Mouse (Mus musculus) retina, adult 2 months (tissue): ENCODE data around the gene Cd82.

Experiments used
- DNase-seq: peaks from one replicate; pipeline ENCODE4 v3.0.0-alpha.2; 2012; ENCODE audit warnings: low read depth, low spot score

Gene Cd82

DNA sequence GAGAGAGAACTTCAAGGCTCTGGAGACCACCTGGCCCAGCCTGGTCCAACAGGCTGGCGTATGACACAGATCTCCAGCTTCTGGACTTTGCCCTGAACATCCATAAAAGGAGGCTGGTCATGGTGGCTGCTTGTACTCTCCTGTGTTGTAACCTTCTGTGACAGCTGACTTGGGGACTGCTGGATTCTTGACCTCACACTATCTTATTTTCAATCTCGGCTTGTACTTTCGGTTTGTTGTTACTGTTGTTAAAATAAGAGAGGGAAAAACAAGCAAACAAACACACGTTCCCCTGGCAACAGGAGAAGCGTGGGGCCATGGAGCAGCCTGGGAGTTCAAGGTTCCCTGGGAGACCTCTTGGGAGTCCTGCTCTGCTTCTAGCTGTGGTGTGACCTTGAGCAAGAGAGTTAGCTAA, 17.7 kb downstream of the Cd82 start:
- no peak for DNase-seq

DNA sequence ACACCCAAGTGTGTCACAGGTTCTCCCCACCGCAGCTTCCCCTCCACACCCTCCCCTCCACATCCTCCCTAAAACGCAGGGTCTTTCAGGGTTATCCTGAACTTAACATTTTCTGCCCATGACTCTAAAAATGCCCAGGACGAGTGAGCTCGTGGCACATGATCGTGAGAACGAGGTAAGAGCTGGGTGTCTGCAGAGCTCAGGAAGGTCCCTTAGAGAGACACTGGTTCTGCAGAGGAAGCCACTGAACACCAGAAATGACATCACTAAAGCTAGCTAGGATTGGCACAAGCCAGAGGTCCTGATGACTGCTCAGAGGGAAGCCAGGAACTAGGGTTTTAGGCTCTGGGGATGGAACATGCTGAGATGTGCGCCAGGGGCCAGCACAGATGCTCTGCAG, 18.7 kb downstream of the Cd82 start:
- DNase-seq, result no peak

DNA sequence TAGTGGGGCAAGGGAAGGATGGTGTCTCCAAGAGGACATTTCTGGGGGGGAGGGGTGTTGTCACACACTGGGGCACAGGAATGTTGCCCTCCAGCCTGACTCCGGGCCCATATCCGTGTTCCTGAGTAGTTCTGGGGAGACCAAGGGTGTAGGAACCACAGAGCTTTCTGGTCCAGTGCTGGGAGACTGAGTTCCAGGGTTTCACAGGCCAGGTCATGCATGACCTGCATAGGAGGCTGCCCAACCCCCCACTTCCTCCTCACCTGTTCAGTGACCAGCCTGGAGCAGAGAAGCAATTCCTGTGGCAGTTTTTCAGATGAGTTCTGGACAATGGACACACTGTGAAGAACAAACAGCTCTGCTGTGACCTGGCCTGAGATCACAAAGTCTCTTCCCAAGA, 19.8 kb downstream of the Cd82 start:
- DNase-seq, result no peak

DNA sequence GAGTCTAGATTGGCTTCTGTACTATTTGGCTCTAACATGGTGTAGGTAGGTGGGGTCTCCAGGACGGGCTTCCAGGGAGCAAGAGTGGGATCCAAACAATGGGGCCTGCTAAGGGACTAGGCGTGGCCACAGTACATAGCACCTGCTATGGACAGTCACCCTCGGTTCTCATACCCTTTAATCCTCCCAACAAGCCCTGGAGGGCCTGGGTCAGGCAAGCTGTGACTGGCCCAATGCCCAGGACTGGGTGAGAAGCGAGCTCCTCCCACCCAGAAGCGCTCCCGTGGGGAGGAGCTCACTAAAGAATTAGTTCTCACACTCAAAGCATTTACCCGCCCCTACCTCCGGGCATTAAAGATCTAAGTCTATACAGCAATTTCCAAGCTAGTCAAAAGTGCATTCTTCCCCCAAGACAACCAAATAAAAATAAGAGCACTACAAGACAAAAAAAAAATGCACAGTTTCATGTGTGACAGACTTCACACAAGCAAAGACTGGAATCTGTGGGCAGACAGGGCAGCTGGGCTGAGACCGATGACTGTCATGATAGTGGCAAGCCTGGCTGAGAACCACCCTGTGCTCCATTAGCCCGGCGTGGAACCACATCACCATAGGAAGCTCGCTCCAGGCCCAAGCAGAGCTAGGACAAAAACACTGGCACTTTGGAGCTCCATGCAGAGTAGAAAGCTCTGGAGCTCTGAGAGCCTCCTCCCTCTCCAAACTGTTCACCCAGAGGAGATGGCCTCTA, 23.0 kb downstream of the Cd82 start:
- no peak for DNase-seq

DNA sequence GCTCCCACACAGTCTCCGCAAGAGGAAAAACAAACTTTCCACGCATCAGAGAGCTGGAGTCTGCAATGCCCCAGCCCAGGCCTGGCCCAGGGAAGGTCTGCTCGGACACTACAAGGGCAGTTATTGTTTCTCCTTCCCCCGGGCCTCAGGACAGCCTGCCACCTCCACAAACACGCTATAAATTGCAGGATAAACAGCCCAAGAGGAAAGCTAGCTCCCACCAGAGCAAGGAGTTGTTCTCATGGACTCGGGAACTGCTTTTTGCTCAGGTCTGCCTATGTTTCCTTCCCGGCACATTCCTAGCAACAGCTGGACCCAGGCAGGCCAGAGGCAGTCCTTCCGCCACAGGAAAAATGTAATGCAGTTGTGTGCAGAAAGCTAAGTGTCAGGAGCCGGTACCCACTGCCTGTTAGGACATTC, 23.6 kb downstream of the Cd82 start:
- DNase-seq, result no peak

DNA sequence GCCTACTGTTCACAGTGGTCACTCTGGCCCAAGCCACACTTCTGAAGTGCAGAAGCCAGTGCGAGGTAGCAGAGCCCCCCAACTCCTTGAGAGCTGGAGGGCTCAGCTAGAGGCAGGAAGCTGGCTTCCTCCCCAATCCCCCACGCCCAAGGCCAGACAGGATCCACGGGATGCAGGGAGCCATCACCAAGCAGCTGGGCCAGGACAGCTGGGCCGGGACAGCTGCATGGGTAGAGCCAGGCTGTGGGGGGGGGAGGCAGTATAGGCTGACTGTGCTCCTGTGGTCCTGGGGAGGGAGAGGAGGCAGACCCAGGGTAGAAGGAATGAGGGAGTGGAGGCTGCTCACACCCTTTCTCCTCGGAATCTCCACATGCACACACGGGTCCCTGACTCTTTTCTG, 24.6 kb downstream of the Cd82 start:
- DNase-seq, result no peak

DNA sequence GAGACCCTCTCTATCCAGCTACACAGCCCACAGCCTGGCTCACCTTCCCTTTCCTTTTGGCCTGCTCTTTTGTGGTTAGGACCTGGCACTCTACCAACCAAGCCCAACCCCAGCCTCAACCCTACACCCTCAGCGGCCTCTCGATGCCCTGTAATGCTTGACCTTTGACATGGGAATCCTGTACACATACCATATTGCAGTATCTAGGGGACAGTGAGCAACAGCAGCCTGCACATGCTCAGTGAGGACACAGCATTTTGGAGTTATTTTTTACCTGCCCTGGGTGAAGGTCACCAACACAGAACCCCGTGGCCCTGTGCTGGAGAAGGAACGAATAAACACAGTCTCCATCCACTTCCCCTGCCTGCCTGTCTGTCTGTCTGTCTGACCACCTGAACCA, 27.4 kb downstream of the Cd82 start:
- no peak for DNase-seq

DNA sequence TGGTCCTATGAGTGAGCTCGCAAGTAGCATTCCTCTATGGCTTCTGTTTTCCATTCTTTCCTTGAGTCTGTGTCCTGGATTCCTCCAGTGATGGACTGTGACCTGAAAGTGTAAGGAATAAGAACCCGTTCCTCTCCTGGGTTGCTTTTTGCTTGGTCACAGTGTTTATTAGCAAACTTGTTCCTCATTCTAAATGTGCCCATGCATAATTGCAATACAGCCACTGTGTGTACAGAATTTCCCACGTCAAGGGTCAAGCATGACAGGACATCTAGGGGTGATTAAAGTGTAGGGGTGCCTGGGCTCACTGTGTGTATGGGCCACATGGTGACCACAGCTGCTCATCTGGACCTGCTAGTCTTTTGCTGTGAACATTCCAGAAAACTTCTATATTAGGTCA, 28.0 kb downstream of the Cd82 start:
- DNase-seq, result no peak

DNA sequence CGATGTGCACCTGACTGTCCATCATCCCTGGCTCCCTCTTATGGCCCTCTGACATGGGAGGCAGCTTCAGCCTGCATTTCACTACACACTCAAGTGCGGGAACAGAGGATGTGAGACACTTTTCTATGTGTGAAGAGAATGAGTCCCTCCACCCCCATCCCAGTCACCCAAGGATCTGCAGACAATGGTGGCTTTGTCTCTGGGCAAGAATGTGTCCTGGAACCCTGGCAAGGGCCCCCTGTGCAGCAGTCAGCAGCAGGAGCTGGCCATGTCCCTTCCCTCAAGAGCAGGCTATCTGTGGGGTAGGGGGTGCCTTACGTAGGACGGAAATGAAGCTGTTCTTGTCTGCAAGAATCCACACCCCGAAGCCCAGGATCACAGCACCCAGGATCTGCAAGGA, 29.4 kb downstream of the Cd82 start:
- no peak for DNase-seq

DNA sequence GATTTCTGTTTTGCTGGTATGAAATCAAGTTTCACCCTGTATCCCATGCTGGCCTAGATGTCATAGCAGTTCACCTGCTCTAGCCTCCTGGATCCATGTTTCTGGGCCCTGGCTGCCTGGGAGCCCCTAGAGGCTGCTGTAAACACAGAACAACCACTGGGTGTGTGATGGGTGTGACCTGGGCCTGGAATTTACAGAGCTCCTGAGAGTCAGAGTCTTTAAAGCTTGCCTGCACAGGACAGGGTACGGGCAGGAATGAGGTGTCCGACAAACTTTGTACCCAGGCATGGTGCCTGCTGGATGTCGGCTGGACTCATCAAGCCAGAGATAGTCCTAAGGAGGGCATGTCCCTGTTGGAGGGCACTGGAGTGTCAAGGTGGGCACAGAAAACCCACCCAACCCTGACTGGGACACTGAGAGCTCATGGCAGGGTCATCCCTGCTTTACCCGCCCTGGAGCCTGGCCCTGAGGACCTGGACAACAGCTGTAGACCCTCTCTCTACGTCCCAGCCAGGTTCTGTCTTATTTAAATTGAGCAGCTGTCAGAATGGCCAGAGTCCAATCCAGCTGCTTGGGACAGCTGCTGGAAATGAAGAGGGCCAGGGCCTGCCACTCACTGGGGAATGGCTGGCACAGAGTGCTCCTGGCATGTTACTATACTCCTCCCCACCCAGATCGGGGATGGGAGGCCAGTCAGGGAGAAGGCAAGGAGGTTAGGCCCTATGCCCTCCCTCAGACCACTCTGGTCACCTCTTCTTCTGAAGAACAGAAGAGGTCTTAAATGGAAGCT, 30.1 kb downstream of the Cd82 start:
- DNase-seq, result no peak

DNA sequence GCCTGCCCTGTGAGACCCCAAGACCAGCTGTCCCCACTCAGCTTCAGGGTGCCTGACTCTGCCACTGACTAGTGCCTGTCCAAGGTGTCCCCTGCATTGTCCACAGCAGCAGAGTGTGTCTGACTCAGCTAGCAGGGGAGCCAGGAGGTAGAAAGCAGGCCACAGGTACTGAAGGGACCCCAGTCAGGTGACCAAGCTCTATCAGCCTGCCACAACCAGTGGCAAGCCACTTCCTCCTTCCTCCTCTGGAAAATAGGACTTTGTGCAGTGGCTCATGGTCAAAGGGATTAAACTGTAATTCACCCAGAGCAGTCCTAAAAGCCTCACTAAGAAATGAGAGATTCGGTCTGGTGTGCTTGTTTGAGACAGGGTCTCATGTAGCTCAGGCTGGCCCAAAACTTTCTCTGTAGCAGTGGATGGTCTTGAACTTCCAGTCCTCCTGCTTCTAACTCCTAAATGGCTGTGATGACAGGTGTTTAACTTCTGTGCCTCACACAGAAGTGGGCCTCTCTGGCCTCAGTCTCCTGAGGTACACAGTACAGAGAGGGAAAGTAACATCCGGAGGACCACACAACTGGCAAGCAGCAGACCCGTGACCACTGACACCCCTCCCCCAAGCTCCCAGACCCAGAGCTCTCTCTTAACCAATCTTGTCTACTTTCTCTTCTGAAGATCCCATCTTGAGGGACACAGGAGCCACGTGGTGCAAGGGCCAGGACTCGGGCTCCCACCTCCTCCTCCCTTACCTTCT, 31.2 kb downstream of the Cd82 start:
- DNase-seq, result no peak

DNA sequence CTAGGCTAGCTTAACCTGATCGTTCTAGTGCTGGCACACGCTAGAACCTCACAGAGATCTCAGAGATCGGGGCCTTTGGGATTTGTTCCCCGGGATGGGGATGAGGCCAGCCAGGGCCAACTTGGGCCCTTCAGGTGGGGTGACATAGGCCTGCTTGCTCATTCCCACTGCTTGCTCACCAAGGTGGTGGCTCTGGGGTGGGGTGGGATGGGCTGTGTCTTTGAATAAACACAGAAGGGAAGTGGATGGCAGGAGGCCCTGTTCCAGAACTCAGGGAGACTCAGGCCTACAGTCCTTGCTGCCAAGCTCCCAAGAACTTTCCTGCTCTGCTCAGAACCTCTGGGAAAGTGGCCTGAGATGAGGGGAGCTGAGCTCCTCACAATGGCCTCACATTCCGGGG, 31.9 kb downstream of the Cd82 start:
- DNase-seq, result no peak

DNA sequence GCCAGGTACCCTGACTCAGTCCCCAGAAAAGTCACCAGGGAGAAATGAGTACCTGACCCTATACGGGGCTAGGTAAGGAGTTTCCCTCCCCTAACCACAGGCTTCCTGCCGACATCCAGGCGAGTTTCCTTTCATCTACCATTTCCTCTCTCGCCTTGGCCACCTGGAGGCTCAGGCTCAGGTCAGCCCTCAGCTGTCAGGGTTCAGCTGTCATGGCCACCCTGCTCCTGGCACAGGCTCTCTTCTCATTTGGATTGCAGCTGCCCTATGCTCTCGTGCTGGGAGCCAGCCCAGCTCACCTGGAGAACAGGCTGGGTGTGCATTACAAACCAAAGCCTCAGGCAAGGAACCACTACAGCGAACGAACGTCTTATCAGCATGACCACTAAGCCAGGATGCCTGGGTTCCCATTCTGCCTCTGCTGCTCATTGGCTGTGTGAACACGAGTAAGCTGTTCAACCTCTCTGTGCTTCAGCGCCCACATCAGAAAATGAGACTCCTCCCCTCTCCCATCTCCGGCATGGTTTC, 34.9 kb downstream of the Cd82 start:
- no peak for DNase-seq

DNA sequence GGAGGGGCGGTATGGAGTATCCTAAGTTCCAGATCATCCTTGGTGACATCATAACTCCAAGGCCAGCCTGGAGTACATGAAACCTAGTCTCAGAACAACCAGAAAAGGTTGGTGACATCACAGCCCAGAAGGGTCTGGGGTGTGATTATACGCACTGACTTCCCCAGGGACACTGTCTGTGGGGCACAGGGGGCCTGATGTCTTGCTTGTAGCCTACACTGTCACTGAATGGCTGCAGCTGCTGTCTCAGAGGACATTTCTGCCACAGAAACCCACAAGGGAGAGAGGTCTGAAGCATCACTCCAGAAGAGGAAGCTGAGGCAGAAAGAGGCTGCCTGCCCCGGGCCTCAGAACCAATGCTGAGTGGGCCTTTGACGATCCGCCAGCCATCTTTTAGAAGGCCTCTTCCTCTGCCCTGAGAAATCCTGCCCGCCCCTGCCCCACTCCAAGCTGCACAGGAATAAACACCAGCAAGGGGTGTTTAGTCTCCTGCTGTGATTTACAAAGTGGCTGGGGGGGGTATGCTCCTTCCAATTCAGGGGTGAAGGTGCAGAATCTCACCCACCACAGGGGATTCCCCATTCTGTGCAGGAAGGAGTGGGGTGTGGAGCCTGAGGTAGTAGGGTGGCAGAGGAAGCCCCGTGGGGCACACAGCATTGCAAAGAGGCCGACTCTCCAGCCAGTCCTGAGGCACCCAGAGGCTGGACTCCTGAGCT, 35.8 kb downstream of the Cd82 start:
- DNase-seq, result no peak

DNA sequence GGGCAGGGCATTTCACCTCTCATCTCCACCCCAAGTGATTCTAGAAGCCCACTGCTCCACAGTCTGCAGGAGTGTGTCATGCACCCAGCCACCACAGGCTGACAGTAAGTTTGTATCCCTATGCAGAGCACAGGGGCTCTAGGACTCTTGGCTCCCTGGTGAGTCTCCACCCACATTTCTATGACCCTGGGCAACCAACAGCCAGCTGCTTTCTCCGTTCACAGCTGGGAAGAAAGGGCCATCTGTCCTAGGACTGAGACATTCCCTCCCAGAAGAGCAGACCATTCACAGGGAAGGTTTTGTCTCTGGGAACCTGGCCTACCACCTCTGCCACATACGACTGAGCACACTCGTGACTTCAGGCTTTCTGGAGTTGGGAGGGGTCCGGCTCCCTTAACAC, 37.1 kb downstream of the Cd82 start:
- no peak for DNase-seq

DNA sequence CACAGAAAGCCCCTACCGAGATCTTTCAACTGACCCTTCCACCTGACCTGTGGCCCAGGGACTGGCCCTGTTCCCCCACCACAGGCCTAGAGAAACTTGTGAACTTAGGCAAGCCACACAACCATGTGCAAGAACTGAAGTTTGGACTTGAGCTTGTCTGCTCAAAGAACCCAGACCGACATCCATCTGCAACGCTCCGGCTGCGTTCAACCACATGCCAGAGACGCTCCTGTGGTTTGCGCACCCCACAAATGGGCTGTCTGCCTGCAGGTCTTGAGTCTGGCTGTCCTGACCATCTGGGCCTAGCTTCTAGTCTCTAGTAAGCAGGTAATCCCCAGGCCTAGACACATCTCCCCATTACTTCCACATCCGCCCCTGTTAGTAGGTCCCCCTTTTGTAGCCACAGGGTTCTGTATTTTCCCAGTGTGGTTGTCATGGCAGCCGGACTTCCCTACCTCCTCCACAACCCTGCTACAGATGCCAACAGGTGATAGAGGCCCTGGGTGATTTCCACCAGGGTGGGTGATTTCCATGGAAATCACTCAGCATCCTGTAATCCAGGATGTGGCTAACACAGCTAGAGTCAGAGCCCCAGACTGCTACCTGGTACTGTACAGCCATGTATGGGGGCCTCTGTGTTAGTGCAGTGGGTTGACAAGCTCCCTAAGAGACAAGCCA, 38.5 kb downstream of the Cd82 start:
- no peak for DNase-seq

DNA sequence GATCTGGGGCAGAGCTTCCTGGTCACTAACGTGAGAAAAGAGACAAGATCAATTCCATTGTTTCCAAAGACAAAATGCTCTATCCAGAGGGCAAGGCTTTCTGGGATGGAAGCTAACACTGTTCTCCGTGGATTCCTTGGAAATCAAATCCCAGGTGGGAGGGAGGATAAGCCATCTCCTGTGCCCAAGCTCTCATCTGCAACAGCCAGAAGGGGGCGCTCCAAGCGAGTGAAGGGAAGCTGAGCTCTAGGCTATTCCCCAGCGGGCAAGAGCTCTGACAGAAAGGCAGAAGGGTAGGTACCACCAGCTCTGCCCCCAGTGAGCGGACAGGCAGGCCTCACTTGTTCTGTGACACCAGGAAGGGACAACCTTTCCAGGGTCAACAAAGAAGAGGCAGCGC, 41.6 kb downstream of the Cd82 start:
- peak; percentile 11 for DNase-seq

DNA sequence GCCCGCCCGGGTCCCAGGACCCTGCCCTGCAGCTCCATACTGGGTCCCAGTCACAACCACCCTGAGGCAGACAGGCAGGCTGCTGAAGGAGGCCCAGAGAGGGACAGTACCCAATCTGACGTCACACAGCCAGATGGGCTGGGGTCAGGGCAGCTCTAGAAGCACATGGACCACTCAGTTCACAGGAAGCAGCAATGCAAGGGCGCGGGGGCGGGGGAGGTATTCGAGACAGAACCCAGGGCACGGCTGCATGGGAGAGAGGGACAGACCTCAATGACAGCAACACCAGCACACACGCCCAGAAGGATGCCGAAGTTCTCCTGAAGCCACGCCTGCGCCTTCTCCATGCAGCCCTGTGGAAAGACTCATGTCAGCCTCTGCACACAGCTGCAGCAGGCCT, 43.0 kb downstream of the Cd82 start:
- no peak for DNase-seq

DNA sequence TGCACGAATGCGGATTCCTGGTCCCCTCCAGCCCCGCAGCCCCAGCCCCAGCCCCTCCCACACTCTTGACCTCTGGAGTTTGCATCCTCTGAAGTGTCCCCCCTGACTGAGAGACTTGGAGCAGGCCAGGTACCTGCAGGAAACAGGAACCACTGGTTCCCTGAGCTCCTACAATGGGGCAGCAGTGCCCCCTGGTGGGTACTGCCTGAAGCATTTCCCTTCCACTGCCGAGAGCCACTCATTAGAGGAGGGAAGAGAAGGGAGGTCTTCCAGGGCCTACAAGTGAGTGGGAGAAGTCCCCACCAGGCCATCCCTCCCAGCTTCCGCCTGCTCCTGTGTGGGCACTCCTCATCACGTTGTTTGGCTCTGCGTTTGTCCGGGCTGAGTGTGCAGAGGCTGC, 44.5 kb downstream of the Cd82 start:
- DNase-seq, result peak; percentile 36

DNA sequence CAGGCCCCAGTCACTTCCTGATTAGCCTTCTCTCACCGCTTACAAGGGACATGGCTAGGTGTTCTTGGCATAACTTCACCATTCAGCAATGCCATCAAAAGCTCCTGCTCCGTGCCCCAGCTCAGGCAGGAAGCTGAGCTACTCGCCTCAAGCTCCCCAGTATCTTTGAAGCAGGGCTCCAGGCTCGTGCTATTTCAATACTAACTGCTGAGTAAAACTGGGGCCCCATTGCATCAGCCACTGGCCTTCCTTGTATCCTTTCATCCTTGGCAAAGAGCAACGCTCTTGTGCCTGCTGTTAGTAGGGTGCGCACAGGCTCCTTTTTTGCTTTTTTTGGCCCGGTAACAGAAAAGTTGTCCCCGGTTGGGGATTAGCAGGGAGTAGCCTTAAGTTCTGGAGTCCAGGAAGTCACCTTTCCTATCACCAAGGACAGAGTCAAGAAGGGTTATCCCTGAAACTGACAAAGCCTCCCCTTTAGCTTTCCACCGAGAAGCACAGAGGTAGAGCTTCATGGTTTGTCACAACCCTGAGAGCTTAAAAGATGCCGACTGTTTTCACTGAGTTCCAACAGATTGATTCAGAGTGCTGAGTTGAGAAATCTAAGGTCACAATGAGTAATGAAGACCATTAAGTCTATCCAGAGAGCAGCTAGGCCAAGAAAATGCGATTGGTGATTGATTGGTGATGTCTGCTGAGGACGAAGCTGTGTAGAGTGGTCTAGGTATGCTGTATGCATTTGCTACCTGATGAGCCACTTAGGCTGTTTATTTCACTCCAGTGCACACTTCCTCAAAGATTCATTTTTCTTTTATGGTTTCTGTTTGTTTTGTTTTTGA, 45.8 kb downstream of the Cd82 start:
- DNase-seq, result no peak
